Mouse (Mus musculus) G1E (cell line): ENCODE measurements around the gene Sik3.

Experiments used
- CTCF ChIP-seq: IDR thresholded peaks from 2 replicates; pipeline ENCODE4 v1.5.1; 2012; ENCODE audit warnings: low read depth, low read length, inconsistent platforms, mixed read lengths
- GATA2 ChIP-seq: IDR thresholded peaks from 2 replicates; pipeline ENCODE4 v1.6.1; 2012; ENCODE audit warnings: low read depth, low read length, inconsistent platforms, borderline replicate concordance

DNA sequence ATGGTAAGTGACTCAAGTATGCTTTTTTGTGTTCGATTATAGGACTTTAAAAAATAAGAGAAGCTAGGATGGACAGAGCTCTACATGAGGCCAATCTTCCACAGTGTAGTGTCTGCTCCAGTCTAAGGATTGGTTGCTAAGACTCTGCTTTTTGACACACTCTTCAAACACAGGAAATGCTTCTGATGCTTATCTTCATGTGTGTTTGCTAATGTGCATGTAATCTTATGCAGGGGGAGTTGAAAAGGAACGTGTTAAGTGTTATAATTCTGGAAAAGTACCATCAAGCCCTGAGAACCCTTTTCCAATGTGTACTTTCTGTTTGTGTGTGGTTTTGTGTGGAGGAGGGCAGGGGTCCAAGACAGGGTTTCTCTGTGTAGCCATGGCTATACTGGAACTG, 141.8 kb downstream of the Sik3 start:
- TF ChIP-seq CTCF (no peak), GATA2 (no peak)
